Mouse (Mus musculus): Measurements from ENCODE around the gene Scml2. TPM values are rescaled to one million over a fixed set of nuclear protein-coding genes. Genes with fewer than 3 reads are reported as not detected.
A peak's percentile ranks its signal among the peaks of the same experiment; 100 is the strongest.
"Not testable (repeated sequence)": the region's sequence is repeated elsewhere in the genome, so short reads cannot be mapped to it uniquely, and the experiment has no call there.

The Scml2 gene
- polyA plus RNA-seq (2012; rRNA removed): 1.4 and 2.3 TPM in 2 replicates

GRCm38 (mm10) chrX:161116893-161117292 is at the start of gene Scml2:
Gene Scml2 (plus strand): TSS chrX:161117193.
- DNase-seq (ENCODE audit: extremely low spot score in 1 of 2, low spot score in 1 of 2): not testable (repeated sequence)

GRCm38 (mm10) chrX:161075576-161075975 is 41.4 kb upstream of the Scml2 start:
- peak in 1 of 2 experiments; percentile 0 for DNase-seq (ENCODE audit: extremely low spot score in 1 of 2, low spot score in 1 of 2)

- peak; percentile 16 to 59 for DNase-seq (ENCODE audit: extremely low spot score in 1 of 2, low spot score in 1 of 2)
Measured at GRCm38 (mm10) chrX:161162314-161163068, 45.5 kb downstream of the Scml2 start.

- no peak for DNase-seq (ENCODE audit: extremely low spot score in 1 of 2, low spot score in 1 of 2)
Measured at GRCm38 (mm10) chrX:161163069-161163416, 46.0 kb downstream of the Scml2 start.

GRCm38 (mm10) chrX:161287156-161287555 is 170.2 kb downstream of the Scml2 start, which contains the start of gene Gm15262:
Gene Gm15262 (plus strand): TSS chrX:161287456.
- not testable (repeated sequence) for DNase-seq (ENCODE audit: extremely low spot score in 1 of 2, low spot score in 1 of 2)

Other genes with a start within 250 kb of the Scml2 start
- gene Gja6, start 210.1 kb upstream of the Scml2 start, polyA plus RNA-seq (2012; rRNA removed): 0.74 and 0.90 TPM in 2 replicates
- gene Cdkl5, start 122.5 kb upstream of the Scml2 start, polyA plus RNA-seq (2012; rRNA removed): 31.8 and 33.9 TPM in 2 replicates
- not detected in 2 replicates for gene Gm15262, start 170.3 kb downstream of the Scml2 start, polyA plus RNA-seq (2012; rRNA removed)